Mouse (Mus musculus) hindbrain, embryonic 10.5 days (tissue): Measurements from ENCODE around the gene Thsd7b. TPM values are rescaled to one million over a fixed set of nuclear protein-coding genes. Genes with fewer than 3 reads are reported as not detected.

ENCODE experiments used
- DNase-seq: peaks from one replicate; pipeline ENCODE4 v3.0.0-alpha.2; 2017; ENCODE audit warnings: low spot score
- H3K27ac ChIP-seq: fragments of 300-500 bp; sonication (generic); 2 replicates; pipeline ENCODE4 v1.5.1; 2016; ENCODE audit warnings: mild to moderate bottlenecking, moderate library complexity
- H3K27me3 ChIP-seq: fragments of 300-500 bp; sonication (generic); 2 replicates; pipeline ENCODE4 v1.6.1; 2016; ENCODE audit warnings: mild to moderate bottlenecking; ENCODE audit not compliant: poor library complexity, insufficient read depth, severe bottlenecking
- H3K36me3 ChIP-seq: fragments of 300-500 bp; sonication (generic); 2 replicates; pipeline ENCODE4 v1.6.1; 2016; ENCODE audit warnings: mild to moderate bottlenecking, moderate library complexity
- H3K4me1 ChIP-seq: fragments of 300-500 bp; sonication (generic); replicated peaks from 2 replicates; pipeline ENCODE4 v1.6.1; 2016; ENCODE audit warnings: mild to moderate bottlenecking
- H3K4me3 ChIP-seq: fragments of 300-500 bp; sonication (generic); 2 replicates; pipeline ENCODE4 v1.5.1; 2016; ENCODE audit warnings: mild to moderate bottlenecking, moderate library complexity
- H3K9me3 ChIP-seq: fragments of 300-500 bp; sonication (generic); 2 replicates; pipeline ENCODE4 v1.6.1; 2016; ENCODE audit warnings: mild to moderate bottlenecking, moderate library complexity
- WGBS: fragments of 180-500 bp; shearing (Covaris S2); methylation state at CpG from one replicate; pipeline ENCODE4 v1.1.7; 2016; 5-methylcytosine and 5-hydroxymethylcytosine counted together
- polyA plus RNA-seq: library from polyadenylated mRNA; unstranded; fragments of >200 nt; fragmentation: Nextera tagmentation; extraction: Ambion mirVana; gene quantifications from 2 replicates; pipeline ENCODE4 v1.2.1, GENCODE M21; 2016

The Thsd7b gene
- polyA plus RNA-seq, 1 experiment from 2014 or later = 7.6 TPM

DNA sequence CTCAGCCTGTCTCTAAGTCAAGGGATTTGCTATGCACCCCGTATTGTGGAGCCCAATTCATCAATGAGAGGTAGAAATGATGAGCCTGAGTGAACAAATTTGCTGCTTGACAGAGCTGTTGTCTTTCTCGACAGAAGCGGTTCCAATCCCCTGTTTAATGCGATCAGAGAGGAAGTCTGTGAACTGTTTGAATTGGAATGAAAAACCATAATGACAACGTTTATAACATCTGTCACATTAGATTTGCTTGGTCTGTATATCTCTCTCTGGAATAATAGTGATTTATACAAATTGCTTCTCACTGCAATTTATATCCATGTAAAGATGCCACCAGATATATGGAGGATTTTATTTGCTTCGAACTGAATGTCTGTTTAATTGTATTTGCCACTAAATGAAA is 988.9 kb downstream of the Thsd7b start:
- Histone ChIP-seq H3K4me1 (peaks cover 5% of the 10 kb centered on the region; the same call in 1 of the 2 replicates), H3K27me3 (no peaks in the 10 kb centered on the region), H3K9me3 (no peaks in the 10 kb centered on the region), H3K36me3 (no peaks in the 10 kb centered on the region), H3K27ac (no peak overlapping the region), H3K4me3 (no peak overlapping the region)
- 65% methylated on average over 6 of the region's 6 CpGs for WGBS
- DNase-seq = no peak
